Mouse (Mus musculus) stomach, embryonic 15.5 days (tissue): ENCODE results near the gene Dgat2. TPM values are rescaled to one million over a fixed set of nuclear protein-coding genes. Genes with fewer than 3 reads are reported as not detected.

Source experiments
- ATAC-seq: fragments of 200-750 bp; cut with Nextera tagmentation; 2 replicates; pipeline ENCODE4 v1.8.0; 2017; ENCODE audit warnings: low read depth, moderate number of reproducible peaks, moderate TSS enrichment; ENCODE audit not compliant: insufficient read depth, low FRiP score
- H3K27ac ChIP-seq: fragments of 300-500 bp; sonication (generic); 2 replicates; pipeline ENCODE4 v1.5.1; 2015; ENCODE audit warnings: mild to moderate bottlenecking, inconsistent platforms
- H3K27me3 ChIP-seq: fragments of 300-500 bp; sonication (generic); replicated peaks from 2 replicates; pipeline ENCODE4 v1.6.1; 2015; ENCODE audit warnings: inconsistent platforms
- H3K36me3 ChIP-seq: fragments of 300-500 bp; sonication (generic); 2 replicates; pipeline ENCODE4 v1.6.1; 2015; ENCODE audit warnings: inconsistent platforms
- H3K4me1 ChIP-seq: fragments of 300-500 bp; sonication (generic); 2 replicates; pipeline ENCODE4 v1.6.1; 2015; ENCODE audit warnings: inconsistent platforms
- H3K4me2 ChIP-seq: fragments of 300-500 bp; sonication (generic); 2 replicates; pipeline ENCODE4 v1.6.1; 2015; ENCODE audit warnings: mild to moderate bottlenecking, inconsistent platforms
- H3K4me3 ChIP-seq: fragments of 300-500 bp; sonication (generic); replicated peaks from 2 replicates; pipeline ENCODE4 v1.5.1; 2015; ENCODE audit warnings: inconsistent platforms
- H3K9ac ChIP-seq: fragments of 300-500 bp; sonication (generic); 2 replicates; pipeline ENCODE4 v1.6.1; 2015; ENCODE audit warnings: inconsistent platforms
- H3K9me3 ChIP-seq: fragments of 300-500 bp; sonication (generic); 2 replicates; pipeline ENCODE4 v1.6.1; 2016; ENCODE audit warnings: inconsistent platforms
- WGBS: fragments of 180-500 bp; shearing (Covaris S2); methylation state at CpG from one replicate; pipeline ENCODE4 v1.1.7; 2015; 5-methylcytosine and 5-hydroxymethylcytosine counted together
- polyA plus RNA-seq: library from polyadenylated mRNA; unstranded; fragments of >200 nt; fragmentation: Nextera tagmentation; extraction: Ambion mirVana; gene quantifications from 2 replicates; pipeline ENCODE4 v1.2.1, GENCODE M21; 2015

Gene Dgat2
- polyA plus RNA-seq, 1 experiment from 2014 or later, result 72.0 TPM

GRCm38 (mm10) chr7:99172898-99173297 lies 9.6 kb downstream of the Dgat2 start:
- Histone ChIP-seq H3K27ac (peak overlapping the region; percentile 21; the same call in 1 of the 2 replicates), H3K27me3 (no peaks in the 10 kb centered on the region), H3K36me3 (no peaks in the 10 kb centered on the region), H3K4me2 (no peak overlapping the region), H3K9ac (no peak overlapping the region), H3K9me3 (no peaks in the 10 kb centered on the region), H3K4me1 (0 out of 2 replicates have a peak, but pooled peaks cover 3% of the 10 kb centered on the region), H3K4me3 (no peak overlapping the region)
- WGBS, result 72% methylated on average over 6 of the region's 6 CpGs
- ATAC-seq, result no peak

GRCm38 (mm10) chr7:99171730-99172463 lies 10.6 kb downstream of the Dgat2 start:
- Histone ChIP-seq H3K27ac (no peak overlapping the region), H3K27me3 (no peaks in the 10 kb centered on the region), H3K9ac (no peak overlapping the region), H3K9me3 (no peaks in the 10 kb centered on the region), H3K36me3 (no peaks in the 10 kb centered on the region), H3K4me3 (no peak overlapping the region), H3K4me2 (no peak overlapping the region), H3K4me1 (0 out of 2 replicates have a peak, but pooled peaks cover 3% of the 10 kb centered on the region)
- WGBS, result 65% methylated on average over 10 of the region's 10 CpGs
- ATAC-seq, result no peak

GRCm38 (mm10) chr7:99170519-99170918 lies 12.0 kb downstream of the Dgat2 start:
- Histone ChIP-seq H3K36me3 (no peaks in the 10 kb centered on the region), H3K27ac (no peak overlapping the region), H3K4me1 (peaks cover 6% of the 10 kb centered on the region; the same call in 1 of the 2 replicates), H3K27me3 (no peaks in the 10 kb centered on the region), H3K9me3 (no peaks in the 10 kb centered on the region), H3K4me3 (no peak overlapping the region), H3K4me2 (no peak overlapping the region), H3K9ac (no peak overlapping the region)
- ATAC-seq, result no peak
- WGBS, result 86% methylated on average over 6 of the region's 6 CpGs

GRCm38 (mm10) chr7:99169717-99170403 lies 12.7 kb downstream of the Dgat2 start:
- Histone ChIP-seq H3K36me3 (no peaks in the 10 kb centered on the region), H3K4me1 (peaks cover 11% of the 10 kb centered on the region; the same call in 1 of the 2 replicates), H3K4me2 (no peak overlapping the region), H3K4me3 (no peak overlapping the region), H3K9ac (no peak overlapping the region), H3K9me3 (no peaks in the 10 kb centered on the region), H3K27ac (no peak overlapping the region), H3K27me3 (no peaks in the 10 kb centered on the region)
- no peak for ATAC-seq
- 68% methylated on average over 9 of the region's 9 CpGs for WGBS

GRCm38 (mm10) chr7:99168756-99169155 lies 13.8 kb downstream of the Dgat2 start:
- no peaks in the 10 kb centered on the region for H3K36me3 ChIP-seq
- no peak overlapping the region for H3K4me2 ChIP-seq
- H3K4me3 ChIP-seq, result no peak overlapping the region
- peaks cover 16% of the 10 kb centered on the region; the same call in 1 of the 2 replicates for H3K4me1 ChIP-seq
- no peak overlapping the region for H3K9ac ChIP-seq
- H3K9me3 ChIP-seq, result no peaks in the 10 kb centered on the region
- H3K27me3 ChIP-seq, result no peaks in the 10 kb centered on the region
- no peak overlapping the region for H3K27ac ChIP-seq
- no peak for ATAC-seq
- WGBS, result 77% methylated on average over 6 of the region's 6 CpGs

- Histone ChIP-seq H3K4me3 (no peak overlapping the region), H3K36me3 (no peaks in the 10 kb centered on the region), H3K27ac (peak overlapping the region; percentile 77), H3K9ac (no peak overlapping the region), H3K27me3 (no peaks in the 10 kb centered on the region), H3K4me2 (no peak overlapping the region), H3K4me1 (peaks cover 16% of the 10 kb centered on the region; the same call in 1 of the 2 replicates), H3K9me3 (no peaks in the 10 kb centered on the region)
- ATAC-seq, result peak; percentile 85
- WGBS, result 52% methylated on average over 5 of the region's 5 CpGs
Observed at GRCm38 (mm10) chr7:99167939-99168338, 14.6 kb downstream of the Dgat2 start.

- H3K36me3 ChIP-seq, result no peaks in the 10 kb centered on the region
- no peak overlapping the region for H3K4me2 ChIP-seq
- H3K9ac ChIP-seq, result no peak overlapping the region
- peaks cover 16% of the 10 kb centered on the region; the same call in 1 of the 2 replicates for H3K4me1 ChIP-seq
- no peak overlapping the region for H3K4me3 ChIP-seq
- 80% methylated on average over 8 of the region's 8 CpGs for WGBS
- H3K9me3 ChIP-seq, result no peaks in the 10 kb centered on the region
- no peak for ATAC-seq
- H3K27me3 ChIP-seq, result no peaks in the 10 kb centered on the region
- H3K27ac ChIP-seq, result no peak overlapping the region
Observed at GRCm38 (mm10) chr7:99166159-99166558, 16.4 kb downstream of the Dgat2 start.

GRCm38 (mm10) chr7:99164873-99165410 lies 17.6 kb downstream of the Dgat2 start:
- H3K9me3 ChIP-seq, result no peaks in the 10 kb centered on the region
- H3K4me3 ChIP-seq, result no peak overlapping the region
- H3K36me3 ChIP-seq, result no peaks in the 10 kb centered on the region
- H3K9ac ChIP-seq, result no peak overlapping the region
- ATAC-seq, result no peak
- peaks cover 16% of the 10 kb centered on the region; the same call in 1 of the 2 replicates for H3K4me1 ChIP-seq
- no peaks in the 10 kb centered on the region for H3K27me3 ChIP-seq
- H3K27ac ChIP-seq, result peak overlapping the region; percentile 68
- WGBS, result 67% methylated on average over 7 of the region's 7 CpGs
- no peak overlapping the region for H3K4me2 ChIP-seq

GRCm38 (mm10) chr7:99162462-99162861 lies 20.1 kb downstream of the Dgat2 start:
- Histone ChIP-seq H3K9ac (no peak overlapping the region), H3K4me3 (no peak overlapping the region), H3K27me3 (no peaks in the 10 kb centered on the region), H3K4me1 (peaks cover 16% of the 10 kb centered on the region; the same call in 1 of the 2 replicates), H3K27ac (no peak overlapping the region), H3K36me3 (no peaks in the 10 kb centered on the region), H3K4me2 (no peak overlapping the region), H3K9me3 (no peaks in the 10 kb centered on the region)
- WGBS, result 90% methylated on average over 7 of the region's 7 CpGs
- ATAC-seq, result no peak

GRCm38 (mm10) chr7:99161961-99162360 lies 20.6 kb downstream of the Dgat2 start:
- H3K27ac ChIP-seq, result no peak overlapping the region
- no peak overlapping the region for H3K9ac ChIP-seq
- H3K4me3 ChIP-seq, result no peak overlapping the region
- peaks cover 16% of the 10 kb centered on the region; the same call in 1 of the 2 replicates for H3K4me1 ChIP-seq
- no peak overlapping the region for H3K4me2 ChIP-seq
- WGBS, result 84% methylated on average over 11 of the region's 11 CpGs
- no peaks in the 10 kb centered on the region for H3K9me3 ChIP-seq
- no peak for ATAC-seq
- H3K27me3 ChIP-seq, result no peaks in the 10 kb centered on the region
- no peaks in the 10 kb centered on the region for H3K36me3 ChIP-seq

GRCm38 (mm10) chr7:99161529-99161928 lies 21.0 kb downstream of the Dgat2 start:
- no peak overlapping the region for H3K4me3 ChIP-seq
- H3K4me1 ChIP-seq, result peaks cover 20% of the 10 kb centered on the region; the same call in 1 of the 2 replicates
- H3K27ac ChIP-seq, result no peak overlapping the region
- H3K9me3 ChIP-seq, result no peaks in the 10 kb centered on the region
- ATAC-seq, result peak; percentile 51
- no peaks in the 10 kb centered on the region for H3K27me3 ChIP-seq
- 56% methylated on average over 4 of the region's 4 CpGs for WGBS
- no peak overlapping the region for H3K9ac ChIP-seq
- no peaks in the 10 kb centered on the region for H3K36me3 ChIP-seq
- H3K4me2 ChIP-seq, result no peak overlapping the region

- no peak for ATAC-seq
- Histone ChIP-seq H3K27ac (no peak overlapping the region), H3K9ac (no peak overlapping the region), H3K4me3 (no peak overlapping the region), H3K4me1 (peaks cover 22% of the 10 kb centered on the region), H3K9me3 (no peaks in the 10 kb centered on the region), H3K36me3 (no peaks in the 10 kb centered on the region), H3K27me3 (no peaks in the 10 kb centered on the region), H3K4me2 (no peak overlapping the region)
- 69% methylated on average over 7 of the region's 7 CpGs for WGBS
Observed at GRCm38 (mm10) chr7:99160995-99161394, 21.5 kb downstream of the Dgat2 start.
